Mouse (Mus musculus) cerebellum, postnatal 36 days (tissue): Measurements from ENCODE around the gene Cavin2.

Experiments
- DNase-seq, 2 experiments: peaks; one replicate each; pipeline ENCODE4 v3.0.0; 2021 to 2022; ENCODE audit warnings: mixed read lengths in 2 of 2

The Cavin2 gene

DNA sequence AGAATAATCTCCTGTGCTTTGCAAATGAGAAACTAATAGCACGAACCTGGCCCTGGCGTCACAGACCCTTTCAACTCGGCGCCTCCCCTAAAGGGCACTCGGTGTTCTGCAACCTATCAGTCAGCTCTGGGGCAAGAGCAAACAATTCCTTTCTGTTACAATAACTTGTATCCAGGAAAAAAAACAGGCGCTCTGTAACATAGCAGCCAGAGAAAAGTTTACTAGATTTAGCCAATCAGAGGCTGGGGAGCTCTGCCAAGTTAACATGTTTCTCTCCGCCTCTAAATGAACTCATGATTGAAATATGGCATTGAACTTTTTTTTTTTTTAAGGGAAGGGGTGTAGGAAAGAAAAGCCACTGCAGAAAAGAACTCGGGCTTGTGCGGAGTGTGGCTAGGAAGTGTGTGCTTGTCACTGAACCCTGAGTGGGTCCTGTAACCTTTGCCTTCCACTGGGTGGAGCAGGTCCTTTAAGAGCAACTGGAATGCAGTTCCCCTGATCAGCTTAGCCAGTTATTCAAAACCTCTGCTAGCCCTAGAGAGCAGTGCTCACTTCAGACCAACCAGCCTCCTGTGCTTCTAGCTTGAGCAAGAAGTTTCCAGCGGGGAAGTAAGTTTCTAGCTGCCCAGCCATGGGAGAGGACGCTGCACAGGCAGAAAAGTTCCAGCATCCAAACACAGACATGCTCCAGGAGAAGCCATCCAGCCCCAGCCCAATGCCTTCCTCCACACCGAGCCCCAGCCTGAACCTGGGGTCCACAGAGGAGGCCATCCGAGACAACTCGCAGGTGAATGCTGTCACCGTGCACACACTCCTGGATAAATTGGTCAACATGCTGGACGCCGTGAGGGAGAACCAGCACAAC, at the start of gene Cavin2:
Gene Cavin2, plus strand, starts transcription at position 372 of the 865 bp plus-strand sequence.
- DNase-seq, result no peak

DNA sequence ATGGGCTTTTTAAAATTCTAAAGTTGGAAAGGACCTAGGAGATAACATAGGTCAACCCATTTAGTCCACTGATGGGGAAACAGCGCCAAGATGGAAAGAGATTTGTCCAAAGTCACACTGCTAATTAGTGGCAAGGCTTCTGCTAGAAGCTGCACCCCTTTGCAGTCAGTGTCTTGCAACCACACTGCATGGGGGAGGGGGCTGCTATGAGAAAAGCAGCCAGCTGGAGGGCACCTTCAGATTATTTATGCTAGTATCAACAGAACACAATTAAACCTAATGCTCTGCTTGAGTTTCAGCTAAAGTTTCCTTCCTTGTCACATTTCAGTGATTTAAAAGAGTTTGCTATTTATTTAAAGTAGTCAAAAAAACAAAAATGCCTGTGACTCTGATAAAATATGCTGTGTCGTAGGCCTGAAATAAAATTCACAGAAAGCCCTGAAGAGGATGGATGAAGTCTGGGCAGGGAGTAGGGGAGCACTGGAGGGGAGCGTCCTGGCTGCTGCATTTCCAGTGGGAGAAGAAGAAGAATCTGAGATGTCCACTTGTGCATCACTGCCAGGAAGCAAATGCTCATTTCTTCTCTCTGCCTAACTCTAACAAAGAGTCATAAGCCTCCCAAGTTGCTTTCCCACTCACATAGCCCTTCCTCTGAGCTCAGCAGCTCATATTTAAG, 47.5 kb upstream of the Cavin2 start:
- no peak for DNase-seq

DNA sequence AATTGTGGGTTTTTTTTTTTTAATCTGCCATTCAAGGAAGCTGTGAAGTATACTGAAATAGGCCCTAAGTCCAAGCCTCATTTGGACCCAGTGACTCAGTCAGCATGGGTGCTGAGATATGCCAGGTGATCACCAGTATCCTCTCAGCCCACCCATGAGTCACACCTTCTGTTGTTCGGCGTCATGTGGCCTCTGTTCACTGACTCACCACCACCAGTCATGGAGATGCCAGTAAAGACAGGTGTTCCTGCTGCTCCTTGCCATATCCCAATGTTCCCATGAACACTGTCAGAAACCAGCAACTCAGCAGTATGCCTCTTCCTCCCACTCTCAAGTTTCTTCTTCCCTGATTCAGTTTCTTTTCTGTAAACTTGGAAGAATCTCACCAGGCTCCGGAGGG, 45.6 kb upstream of the Cavin2 start:
- DNase-seq, result peak; percentile 82 to 90

DNA sequence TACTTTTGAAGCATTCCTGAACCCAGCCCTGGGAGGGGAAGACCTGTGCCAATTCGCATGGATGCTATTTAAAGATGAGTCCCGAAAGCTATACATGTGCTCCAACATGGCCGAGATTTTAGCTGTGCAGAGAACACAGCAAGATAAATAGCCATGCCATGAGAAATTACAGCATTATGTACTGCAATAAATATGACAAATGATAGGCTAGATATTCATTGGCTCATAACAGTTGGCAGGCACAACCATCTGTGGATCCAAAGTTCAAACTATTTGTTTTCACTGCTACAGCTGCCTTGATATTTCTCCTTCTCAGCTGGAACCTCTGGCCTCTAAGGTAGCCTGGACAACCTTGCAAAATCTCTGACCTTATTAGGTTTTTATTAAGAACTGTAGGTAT, 45.1 kb upstream of the Cavin2 start:
- DNase-seq, result no peak

DNA sequence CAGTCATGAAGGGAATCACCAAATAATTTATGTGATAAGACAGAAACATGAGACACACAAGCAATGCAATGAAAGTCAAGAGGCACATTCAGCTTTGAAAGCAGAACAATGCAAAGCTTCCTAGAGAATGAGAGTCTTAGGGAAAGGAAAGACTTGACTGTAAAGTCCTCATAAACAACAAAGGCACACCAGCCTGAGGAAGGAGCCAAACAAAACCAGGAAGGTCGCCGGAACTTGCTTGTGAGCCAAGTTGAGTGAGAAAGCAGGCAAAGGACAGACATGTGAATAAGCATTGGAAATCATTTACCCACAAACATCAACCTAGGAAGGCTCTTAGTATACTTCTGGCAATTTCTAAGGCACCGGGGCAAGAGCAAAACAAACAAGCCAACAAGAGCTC, 43.5 kb upstream of the Cavin2 start:
- no peak for DNase-seq

DNA sequence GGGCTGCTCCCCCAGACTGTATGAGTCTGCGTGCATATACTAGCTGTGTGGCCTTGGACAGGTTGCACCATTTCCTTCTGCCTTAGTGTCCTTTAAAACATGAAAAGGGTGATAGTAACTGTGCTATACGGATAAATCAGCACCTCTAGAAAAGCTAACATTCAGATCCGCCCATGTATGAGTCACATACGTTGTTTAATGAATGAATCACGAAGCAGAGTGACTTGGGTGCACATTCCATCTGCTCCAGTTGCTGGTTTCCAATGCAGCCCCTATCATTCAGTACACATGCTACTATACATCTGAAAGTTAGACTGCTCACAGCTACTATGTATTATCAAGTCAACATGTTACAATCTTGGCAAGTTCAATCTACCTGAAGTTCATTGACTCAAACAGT, 38.6 kb upstream of the Cavin2 start:
- DNase-seq, result no peak

DNA sequence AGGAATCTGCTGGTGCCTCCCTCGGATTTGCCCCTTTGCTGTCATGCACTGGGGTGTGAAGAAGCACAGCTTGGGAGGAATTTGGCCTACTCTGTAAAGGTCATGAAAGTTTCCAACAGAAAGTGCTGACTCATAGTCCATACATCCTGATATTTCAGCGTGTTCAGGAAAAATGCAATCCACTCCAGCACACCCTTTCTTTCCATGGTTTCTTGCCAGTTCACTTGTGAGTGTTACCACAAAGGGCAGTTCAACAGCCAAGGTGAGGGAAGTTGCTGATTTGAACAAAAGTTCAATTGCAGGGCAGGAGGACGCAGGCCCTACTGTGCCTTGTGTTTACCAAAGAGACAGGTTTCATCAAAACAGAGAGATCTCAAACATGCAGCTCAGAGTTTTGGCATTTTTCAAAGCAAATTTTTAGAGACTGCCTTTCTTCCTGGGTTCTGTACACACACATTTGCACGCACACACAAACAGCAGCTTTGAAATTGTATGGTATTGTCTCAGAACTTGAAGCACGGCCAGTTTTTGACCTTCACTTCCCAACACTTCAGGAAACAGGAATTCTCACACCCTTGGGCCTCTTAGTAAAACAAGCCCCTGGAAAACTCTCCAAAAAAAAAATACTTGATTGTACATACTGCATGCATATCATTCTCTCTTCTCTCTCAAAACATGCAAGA, 23.7 kb upstream of the Cavin2 start:
- DNase-seq, result no peak

DNA sequence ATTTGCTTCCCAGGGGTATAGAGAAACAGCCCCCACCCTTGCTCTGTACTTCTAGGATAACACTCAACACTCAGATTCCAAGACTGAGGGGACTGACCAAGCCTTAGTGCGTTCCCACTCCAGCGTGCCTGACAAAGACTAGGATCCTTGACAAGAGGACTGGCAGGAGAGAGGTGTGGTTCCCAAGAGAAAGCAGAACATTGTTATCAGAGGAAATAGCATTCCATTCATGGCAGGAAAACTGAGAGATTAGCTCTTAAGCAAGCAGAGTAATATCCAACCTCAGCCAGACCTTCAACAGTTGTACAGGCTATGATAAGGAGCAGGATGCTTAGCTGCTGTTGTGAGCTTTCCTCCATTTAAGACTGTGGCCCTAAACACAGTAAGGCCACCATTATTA, 23.0 kb upstream of the Cavin2 start:
- DNase-seq, result no peak

DNA sequence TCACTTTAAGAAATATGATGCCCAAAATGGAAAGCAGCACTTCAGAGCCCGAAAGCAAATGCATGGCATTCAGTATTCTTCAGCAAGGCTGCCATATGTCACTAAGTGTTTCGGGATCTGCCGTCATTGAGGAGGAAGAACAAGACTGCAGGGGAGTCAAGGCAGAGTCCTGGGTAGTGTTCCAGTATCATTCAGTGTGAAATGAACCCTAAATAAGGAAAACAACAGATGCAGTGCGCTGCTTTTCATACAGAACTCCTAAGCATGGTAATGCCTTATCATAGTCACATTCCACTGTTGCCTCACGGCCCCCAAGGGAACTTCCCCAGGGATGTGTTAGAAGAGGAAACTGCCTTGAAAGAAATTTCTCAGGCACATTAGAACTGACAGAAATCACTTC, 21.8 kb upstream of the Cavin2 start:
- peak in 1 of 2 experiments; percentile 36 for DNase-seq

DNA sequence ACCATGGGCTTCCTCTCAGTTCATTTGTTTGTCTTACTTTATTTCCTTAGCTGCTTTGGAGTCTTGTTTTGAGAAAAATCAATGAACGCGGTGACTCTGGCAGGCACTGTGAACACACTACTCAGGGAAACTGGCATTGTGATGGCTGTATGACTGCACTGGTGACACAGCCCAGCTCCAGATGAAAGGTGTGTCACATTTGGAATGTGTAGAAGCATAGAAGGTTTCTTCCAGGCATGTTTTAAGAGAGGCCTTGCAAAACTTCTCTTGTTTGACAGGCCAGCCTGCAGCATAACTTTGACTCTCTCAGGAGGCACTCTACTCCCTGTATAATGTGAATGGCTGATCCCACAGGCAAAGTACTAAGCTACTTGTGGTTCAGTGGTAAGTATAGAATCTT, 20.7 kb upstream of the Cavin2 start:
- DNase-seq, result no peak

DNA sequence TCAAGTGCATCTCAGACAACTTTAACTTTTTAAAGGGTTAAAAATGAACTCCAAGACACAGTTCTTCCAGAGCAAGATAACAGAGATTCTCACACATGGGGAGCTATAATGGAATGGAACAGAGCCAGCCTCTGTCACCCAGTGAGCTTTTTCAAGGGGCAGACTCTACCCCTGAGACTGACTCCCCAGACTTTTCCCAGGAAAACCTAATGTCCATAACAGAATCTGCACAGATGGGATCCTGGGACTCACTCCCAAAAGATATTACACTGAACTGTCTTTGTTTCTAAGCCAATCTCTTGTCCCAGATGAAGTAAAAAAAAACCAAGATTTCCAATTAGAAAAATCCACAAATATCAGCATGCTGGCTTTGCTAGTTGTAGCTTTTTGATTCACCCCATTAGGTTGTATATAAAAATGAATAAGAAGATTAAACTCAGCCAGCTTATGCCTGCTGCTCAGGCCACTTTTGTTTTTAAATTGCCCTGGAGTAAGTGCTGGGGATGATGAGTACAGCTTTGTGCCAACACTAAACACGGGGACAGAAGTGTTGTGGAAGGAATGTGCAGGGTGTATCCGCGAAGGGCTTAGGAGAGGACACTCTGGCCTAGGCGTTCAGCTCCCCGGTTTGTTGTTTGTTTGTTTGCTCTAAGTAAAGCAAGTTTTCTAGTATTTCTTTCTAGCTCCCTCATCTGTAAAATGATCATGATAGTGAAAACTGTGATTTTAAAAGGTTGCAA, 18.6 kb upstream of the Cavin2 start:
- DNase-seq, result no peak

DNA sequence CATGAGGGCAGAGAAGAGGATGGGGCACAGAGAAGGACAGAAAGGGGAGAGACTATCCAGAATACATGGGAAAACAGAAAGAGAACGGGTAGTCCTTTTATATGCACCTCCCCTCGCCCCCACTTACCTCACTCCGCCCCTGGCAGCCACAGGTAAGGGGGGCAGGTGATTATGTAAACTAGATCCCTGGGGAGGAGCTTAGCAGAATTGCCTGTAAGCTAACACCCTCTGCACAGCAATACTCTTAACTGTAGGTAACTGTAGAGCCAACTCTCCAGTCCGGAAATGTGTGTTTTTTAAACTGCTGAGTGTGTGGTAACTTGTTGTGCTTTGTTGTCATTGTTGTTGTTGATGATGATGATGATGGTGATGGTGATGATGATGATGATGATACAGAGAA, 17.1 kb upstream of the Cavin2 start:
- no peak for DNase-seq

DNA sequence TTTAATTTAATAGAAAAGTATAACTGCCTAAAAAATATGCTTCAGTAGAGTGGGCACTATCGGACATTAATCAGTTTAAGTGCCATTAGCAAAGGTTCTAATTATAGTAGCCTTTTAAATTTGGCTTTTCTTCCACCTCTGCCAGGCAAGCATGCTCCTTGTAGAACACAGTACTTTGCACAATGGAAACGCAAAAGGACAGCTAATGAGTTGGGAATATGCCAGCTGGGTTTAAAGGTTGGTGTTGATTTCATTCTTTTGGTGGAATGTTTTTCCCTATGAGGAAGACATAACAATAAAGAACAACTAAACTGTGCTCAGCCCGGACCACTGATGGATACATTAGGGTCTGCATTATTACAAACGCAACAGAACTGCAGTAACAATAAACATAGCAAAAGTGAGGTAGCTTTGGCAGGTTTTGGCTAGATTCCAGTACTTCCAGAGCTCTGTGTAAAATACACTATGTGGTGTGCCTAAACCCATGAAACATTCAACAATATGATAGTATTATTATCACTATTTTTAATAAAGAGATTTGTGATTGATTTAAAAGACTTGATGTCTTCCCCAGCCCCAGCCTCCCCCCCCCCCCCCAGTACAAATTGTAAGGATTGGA, 16.2 kb upstream of the Cavin2 start:
- DNase-seq, result no peak

DNA sequence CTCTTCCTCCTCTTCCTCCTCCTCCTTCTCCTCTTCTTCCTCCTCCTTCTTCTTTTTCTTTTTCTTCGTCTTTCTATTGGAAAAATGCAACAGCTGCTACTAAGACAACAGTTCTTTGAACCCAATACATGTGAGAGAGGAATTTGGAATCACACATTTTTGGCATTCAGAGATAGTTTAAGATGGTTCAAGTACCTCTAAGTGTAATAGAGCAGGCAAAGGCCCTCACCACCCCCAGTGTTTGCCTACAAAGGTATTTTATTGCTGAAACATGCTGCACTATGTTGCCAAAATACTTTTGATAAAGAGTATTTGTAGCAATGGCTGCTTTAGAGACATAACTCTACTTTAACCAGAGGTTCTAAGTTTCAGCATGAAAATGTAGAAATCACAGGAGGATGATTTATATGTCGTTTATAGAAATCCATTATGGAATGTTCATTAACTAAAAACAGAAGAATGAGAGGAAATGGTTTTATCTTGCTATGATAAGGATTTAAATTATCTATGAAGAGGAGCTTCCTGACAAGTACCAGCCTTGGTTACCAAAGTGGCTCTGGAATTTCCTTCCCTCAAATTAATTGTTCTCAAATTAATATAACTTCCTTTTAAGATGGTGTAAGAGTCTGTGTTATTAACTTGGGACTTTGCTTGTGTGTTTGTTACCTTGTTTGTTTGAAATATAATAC, 10.9 kb upstream of the Cavin2 start:
- no peak for DNase-seq

DNA sequence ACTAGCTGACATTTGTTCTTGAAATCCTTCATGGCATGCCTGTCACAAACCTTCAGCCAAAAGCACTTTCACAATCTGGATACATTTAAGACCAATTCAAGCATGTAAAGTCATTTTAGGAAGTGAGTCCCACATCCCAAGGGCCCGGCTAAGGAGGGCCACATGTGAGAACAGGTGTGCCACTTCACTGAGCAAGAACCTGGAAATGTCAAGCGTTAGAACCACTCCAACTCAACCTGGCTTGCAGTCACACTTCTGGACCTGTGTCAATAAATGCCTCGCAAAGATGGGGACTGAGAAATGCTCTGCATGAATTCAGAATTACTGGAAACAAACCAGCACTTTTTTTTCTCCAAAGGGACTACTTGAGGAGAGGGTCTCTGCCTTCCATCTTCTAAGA, 725 bp upstream of the Cavin2 start:
- DNase-seq, result peak in 1 of 2 experiments; percentile 25

DNA sequence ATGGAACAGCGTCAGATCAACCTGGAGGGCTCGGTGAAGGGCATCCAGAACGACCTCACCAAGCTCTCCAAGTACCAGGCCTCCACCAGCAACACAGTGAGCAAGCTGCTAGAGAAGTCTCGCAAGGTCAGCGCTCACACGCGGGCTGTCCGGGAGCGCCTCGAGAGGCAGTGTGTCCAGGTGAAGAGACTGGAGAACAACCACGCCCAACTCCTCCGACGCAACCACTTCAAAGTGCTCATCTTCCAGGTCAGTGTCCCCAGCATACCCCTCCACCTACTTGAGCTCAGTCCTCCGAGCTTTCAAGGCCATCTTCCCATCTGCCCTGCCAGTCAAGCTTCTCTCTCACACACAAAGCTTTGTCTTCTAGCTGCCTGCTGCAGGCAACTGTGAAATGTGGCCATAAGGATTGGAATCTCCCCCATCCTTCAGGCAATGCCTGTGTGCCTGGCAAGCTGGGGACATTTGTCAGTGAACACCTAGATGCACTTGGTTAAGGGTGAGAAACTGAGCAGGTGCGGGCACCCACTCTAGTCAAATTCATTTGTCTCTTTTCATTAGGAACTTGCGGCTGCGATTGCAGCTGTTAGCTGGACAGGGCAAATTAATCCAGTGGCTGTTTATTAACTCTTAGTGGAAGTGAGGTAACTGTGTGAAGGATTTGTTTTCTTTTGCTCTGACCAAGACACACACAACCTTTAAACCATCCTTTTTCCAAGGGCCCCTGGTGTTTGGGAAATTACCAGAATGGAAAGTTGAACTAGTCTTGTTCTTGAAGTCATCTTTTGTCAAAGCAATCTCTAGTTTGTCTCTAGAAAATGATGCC, 907 bp downstream of the Cavin2 start:
- no peak for DNase-seq

DNA sequence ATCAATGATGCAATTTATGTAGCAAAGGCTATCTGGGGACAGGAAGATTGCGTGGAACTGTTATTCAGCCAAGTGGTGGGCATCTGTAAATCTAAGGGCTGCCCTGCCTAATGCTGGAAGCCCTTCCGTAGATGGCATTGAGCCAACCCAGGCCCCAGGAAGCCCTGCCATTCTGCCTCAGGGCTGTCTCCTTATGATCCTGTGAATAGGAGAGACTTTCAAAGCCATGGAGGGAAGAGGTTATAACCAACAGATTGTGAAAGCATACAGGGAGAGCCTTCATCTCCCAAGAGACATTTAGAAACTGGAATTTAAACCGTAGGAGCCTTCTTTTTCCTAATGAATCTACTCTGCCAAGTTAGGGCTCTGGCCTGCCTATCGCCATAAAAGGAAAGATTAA, 1.7 kb downstream of the Cavin2 start:
- peak in 1 of 2 experiments; percentile 20 for DNase-seq

DNA sequence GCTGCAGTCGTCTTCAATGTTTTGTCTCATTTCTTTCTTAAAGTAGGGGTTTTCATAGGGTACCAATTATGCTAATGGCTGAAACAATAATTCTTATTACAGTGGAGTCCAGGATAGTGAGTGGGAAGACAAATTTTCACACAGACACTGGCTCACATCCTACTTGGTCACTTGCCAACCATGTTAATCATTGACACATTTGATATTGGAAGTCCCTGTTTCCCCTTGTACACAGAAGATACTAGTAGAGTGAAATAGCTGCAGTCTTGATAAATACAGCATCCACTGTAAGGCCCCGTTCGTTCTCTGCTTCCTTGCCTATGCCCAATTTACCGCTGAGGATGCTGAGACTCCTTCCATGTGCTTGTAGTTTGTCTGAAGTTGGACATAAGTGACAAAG, 3.4 kb downstream of the Cavin2 start:
- no peak for DNase-seq

DNA sequence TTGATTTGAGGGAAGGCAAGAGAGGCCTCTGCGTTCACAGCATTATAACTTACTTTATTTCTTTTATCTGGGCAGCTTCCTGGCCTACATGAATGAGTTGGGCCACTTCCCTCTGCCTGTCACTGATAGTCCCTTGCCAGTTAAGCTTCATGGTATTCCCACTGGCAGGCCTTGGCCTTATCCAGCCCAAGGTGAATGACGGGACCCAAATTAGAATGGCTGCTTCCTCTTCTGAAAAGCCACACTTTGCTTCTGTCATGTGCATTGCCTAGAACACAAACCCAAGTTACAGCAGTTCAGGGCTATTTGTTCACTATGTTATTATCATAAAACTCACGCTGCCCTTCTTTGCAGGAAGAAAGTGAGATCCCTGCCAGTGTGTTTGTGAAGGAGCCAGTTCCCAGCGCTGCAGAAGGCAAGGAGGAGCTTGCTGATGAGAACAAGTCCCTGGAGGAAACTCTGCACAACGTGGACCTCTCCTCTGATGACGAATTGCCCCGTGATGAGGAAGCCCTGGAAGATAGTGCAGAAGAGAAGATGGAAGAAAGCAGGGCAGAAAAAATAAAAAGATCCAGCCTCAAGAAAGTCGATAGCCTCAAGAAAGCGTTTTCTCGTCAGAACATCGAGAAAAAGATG, 11.5 kb downstream of the Cavin2 start:
- no peak for DNase-seq

DNA sequence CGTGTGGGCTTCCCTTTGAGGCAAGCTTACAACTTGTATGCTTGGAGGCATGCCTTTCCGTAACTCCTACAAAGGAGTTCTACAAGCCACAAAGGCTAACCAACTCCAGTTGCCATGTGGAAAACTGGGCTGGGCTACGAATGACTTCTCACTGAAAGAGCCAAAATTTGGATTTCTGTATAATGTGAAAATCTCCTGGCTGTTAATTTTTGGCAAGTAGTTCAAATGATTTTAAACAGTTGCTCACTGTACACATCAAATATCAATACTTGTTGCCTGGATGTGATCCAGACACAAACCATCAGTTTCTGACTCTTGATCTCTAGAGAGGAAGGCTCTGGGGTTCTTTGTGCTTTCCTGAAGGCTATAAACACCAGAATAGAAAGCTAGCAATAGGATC, 18.1 kb downstream of the Cavin2 start:
- DNase-seq, result no peak

DNA sequence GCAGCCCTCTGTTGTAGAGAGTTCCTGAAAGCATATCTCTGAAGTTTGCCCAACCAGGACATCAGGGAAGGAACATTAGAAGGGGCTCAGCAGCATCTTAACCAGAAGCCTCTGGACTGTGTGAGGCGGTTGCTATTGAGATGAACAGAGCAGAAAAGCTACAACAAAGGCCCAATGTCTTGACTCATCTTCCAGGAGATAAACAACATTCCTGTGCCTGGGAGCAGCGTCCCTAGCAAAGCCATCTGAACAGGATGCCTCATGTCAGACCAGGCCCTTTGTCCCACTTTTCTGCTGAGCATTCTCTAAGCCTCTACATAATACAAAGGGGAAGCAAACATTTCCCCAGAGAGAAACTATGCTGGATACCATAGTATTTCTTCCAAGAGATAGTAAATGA, 26.6 kb downstream of the Cavin2 start:
- no peak for DNase-seq
